Mouse (Mus musculus) layer of hippocampus, adult 18-20 months (tissue): ENCODE measurements around the gene Angptl2. TPM values are rescaled to one million over a fixed set of nuclear protein-coding genes. Genes with fewer than 3 reads are reported as not detected.
A peak's percentile ranks its signal among the peaks of the same experiment; 100 is the strongest.

Experiments used
- DNase-seq, 2 experiments: peaks; one replicate each; pipeline ENCODE4 v3.0.0; 2022; ENCODE audit warnings: low spot score in 2 of 2
- total RNA-seq, 2 experiments: library from RNA; stranded (reverse); gene quantifications; 2 replicates each; pipeline ENCODE4 v1.2.3; 2021

Gene Angptl2
- total RNA-seq, 2 experiments from 2014 or later: 0.94 to 1.5 TPM

GRCm38 (mm10) chr2:33228077-33228476 is 12.2 kb downstream of the Angptl2 start:
- DNase-seq: no peak

DNA sequence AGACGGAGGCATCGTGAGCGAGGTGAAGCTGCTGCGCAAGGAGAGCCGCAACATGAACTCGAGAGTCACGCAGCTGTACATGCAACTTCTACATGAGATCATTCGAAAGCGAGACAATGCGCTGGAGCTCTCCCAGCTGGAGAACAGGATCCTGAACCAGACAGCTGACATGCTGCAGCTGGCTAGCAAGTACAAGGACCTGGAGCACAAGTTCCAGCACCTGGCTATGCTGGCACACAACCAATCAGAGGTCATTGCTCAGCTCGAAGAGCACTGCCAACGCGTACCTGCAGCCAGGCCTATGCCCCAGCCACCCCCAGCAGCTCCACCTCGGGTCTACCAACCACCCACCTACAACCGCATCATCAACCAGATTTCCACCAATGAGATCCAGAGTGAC is 12.7 kb downstream of the Angptl2 start:
- DNase-seq: no peak

GRCm38 (mm10) chr2:33230701-33231100 is 14.8 kb downstream of the Angptl2 start:
- DNase-seq: no peak

DNA sequence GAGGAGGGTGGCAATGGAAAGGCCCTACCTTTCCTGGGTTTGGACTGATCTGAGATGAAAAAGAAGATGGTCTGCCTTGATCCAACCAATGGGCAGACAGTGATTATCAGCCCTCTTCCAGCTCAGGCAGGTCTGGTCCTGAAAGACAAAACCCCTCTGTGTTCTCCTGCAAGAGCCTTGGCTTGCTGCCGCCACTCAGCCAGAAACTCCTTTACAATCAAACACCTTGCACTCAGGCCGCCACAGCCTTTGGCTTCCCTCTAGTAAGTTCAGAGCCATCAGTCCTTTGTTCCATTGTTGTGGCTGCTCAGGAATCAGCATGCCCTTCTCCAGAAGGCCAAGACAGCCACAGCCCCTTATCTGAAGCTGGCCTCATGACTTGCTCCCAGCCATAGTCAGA is 15.9 kb downstream of the Angptl2 start:
- no peak for DNase-seq

DNA sequence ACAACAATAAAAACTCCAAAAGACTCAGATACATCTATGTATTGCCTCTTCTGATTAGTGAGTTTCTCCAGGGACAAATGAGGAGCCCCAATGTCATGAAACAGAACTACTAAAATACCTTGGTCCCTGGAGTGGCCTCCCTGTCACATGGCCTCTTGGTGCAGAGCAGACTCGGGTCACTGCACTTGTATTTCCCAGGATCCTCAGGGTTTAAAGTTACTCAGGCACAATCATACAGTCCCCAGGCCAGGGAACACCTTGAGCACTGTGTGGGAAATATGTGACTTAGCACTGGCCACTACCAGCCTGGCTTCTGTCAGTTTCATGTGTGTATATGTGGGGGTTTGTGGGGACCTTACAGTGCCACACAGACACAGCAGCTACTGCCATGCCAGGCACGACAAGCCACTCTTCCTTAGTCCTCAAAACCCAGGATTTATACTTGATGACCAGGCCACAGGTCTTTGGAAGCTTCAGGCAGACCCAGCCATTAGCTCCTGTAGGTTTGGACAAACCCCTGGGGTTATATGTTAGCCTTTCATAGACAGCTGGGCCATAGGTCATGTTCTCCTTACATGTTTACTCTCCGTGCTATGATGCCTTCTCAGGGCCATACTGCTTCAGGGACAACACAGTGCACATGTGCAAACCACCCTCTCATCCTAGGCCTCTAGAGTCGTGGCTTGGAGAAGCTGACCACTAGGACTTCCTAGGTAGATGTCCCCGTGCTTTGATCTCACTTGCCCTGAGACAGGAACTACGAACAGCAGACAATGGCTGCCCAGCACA is 17.1 kb downstream of the Angptl2 start:
- no peak for DNase-seq

GRCm38 (mm10) chr2:33233856-33234255 is 18.0 kb downstream of the Angptl2 start:
- DNase-seq: peak in 1 of 2 experiments; percentile 41

GRCm38 (mm10) chr2:33234848-33235247 is 19.0 kb downstream of the Angptl2 start:
- DNase-seq: peak in 1 of 2 experiments; percentile 35

GRCm38 (mm10) chr2:33237581-33237980 is 21.7 kb downstream of the Angptl2 start:
- DNase-seq: no peak

- no peak for DNase-seq
Measured at GRCm38 (mm10) chr2:33244880-33245279, 29.0 kb downstream of the Angptl2 start.

DNA sequence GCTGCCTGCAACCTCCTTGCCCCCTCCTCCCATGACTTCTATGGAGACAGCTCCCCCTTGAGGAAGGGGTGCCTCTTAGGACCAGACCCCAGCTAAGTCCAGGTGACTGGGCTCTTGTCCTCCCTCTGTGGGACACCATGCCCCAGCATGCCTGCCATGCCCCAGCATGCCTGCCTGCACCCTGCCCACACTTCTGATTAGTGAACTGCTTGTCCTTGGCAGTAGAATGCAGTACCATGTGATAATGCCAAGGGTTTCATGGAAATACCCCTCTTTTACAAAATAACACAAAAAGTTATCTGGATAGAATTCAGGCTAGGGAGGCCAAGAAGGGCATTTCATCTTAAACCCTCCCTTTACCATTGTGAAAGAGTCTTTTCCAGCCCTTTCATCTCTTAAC is 29.5 kb downstream of the Angptl2 start:
- DNase-seq: peak in 1 of 2 experiments; percentile 41

DNA sequence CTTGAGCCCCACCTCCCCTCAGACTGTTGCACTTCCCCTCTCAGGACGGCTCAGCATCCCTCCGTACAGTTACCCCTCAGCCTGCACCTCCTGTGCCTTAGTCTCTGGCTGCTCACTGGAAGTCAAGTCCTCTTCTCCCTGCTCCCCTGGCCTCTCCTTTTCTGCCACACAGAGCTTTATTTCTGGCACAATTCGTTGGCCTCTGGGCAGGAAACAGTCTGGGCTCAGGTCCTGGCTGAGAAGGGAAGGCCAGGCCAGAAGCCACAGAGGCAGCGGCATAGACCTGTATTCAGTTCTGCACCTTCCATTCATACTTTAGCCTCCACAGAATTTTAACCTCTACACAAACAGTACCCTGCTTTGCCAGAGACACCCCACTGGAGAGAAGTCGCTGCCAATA is 31.0 kb downstream of the Angptl2 start:
- DNase-seq: no peak

DNA sequence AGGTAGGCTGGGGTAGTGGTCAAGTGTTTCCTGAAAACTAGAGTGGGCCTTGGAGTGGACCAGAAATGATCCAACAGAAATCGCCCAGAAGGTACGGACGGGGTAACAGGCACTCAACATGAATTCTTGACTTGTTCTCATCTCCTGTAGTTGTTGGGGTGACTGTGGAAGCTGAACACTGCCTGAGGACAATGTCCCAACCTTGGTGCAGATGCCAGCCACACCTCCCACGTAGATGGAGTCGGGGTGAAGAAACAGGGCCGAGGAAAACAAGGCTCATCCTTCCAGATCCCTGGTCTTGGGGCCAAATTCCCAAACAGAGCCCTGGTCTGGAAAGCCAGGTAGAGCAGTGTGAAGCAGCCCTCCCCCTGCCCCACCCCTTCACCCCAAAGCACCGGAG is 32.7 kb downstream of the Angptl2 start:
- DNase-seq: no peak

DNA sequence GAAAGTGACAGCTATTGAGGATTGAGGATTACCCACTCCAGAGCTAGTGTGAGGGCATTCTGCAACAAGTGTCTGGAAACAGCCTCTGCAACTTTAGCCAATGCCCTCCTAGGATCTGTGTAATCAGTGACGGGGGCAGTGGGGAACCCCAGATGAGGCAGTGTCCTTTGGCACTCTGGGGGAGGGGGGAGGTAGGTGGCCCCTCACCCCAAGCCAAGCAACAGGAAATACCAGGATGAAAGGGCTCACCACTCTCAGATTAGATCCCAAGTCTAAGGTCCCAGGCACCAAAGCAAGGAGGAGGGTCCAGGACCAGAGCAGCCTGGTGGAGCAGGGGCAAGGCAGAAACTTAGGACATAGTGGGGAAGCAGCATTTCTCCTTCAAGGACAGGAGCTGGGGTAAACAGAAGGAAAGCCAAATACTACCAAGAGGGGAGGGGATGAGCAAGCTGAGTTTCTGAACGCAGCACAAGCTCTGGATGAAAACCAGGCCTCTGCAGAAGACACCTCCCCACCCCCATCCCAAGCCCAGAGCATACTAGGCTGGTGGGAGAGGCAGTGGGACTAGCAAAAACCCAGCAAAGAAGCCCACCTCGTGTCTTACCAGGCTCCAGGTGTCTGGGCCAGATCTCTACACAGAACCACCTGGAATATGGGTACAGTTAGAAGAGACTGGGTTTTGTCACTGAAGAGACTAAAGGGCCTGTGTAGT is 34.2 kb downstream of the Angptl2 start:
- no peak for DNase-seq

DNA sequence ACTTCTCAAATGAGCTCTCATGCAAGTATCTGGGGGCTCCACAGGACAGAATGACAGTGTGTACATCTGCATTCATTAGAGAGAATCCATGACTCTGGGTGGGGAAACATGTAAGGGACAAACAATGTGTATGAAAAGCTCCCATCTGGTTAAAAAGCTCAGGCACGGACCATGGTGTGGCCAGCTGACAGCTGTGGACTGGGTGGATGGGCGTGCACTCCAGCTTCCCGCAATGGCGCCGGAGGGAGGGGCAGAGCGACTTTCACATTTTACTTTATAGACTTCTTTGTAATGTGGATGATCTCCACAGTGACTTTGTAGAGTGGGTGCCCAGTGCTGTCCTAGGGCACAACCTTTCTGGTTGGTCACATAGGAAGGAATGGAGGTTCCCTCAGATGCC is 36.9 kb downstream of the Angptl2 start:
- DNase-seq: no peak

GRCm38 (mm10) chr2:33253572-33254190 is 37.8 kb downstream of the Angptl2 start:
- no peak for DNase-seq

DNA sequence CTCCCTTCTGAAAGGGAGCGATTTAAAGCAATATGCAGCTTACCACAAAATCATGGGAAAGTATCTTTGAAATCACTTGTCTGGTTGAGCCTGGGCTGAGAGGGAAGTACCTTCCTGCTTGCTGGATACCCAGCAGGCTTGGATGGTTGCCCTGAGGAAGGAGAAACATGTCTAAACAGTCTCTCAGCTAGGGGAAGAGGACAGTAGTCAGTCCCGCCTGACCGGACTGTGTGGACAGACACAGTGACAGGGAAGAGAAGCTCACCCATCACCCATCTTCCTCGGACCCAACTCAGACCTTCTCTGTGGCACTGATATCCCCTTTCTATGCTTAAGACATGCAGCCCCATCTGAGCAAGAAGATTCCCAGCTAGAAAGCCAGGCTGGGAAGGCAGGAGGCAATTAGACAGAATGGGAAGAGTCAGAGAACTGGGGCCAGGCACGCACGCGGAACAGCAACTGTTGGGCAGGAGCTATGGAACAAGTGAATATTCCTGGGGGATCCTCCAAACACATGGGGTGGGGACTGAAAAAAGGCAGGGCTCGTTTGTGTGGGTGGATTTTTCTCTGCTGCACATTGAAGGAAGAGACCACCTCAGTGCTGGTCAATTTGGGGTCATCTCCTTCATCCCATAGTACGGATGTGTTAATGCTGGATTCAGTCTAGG is 38.6 kb downstream of the Angptl2 start:
- no peak for DNase-seq

DNA sequence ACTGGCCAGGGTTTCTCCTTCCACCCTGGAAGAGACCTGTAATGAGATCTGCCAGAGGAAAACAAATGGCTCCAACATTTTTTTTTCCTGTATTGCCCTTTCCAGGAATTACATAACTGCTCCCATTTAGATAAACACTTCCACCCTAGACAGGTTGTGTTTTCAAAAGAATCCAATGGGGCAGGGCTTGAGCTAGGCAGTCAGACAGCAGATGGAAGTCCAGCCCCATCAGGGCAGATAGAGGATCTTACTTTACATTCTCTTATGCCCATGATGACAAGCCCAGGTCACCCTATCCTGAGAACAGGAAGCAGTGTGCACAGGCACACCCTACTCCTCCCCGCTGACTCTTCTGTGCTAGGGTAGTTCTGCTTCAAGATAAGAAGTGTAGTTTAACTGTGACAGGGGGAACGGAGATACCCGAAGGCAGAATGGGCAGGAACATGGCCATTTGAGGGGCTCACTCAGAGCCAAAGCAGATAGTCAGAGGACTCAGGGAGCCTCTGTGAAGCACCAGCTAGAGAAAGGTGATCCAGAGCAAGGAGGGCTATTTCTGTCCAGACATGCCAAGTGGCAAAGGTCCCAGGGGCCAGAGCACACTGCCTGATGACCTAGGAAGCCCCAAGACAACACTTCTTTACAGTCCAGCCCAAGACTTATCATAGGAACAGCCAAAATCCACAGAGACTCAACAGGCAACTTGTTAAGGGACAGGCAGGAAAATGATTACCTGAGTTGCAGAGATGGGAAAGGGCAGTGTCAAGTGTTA is 41.1 kb downstream of the Angptl2 start:
- no peak for DNase-seq

DNA sequence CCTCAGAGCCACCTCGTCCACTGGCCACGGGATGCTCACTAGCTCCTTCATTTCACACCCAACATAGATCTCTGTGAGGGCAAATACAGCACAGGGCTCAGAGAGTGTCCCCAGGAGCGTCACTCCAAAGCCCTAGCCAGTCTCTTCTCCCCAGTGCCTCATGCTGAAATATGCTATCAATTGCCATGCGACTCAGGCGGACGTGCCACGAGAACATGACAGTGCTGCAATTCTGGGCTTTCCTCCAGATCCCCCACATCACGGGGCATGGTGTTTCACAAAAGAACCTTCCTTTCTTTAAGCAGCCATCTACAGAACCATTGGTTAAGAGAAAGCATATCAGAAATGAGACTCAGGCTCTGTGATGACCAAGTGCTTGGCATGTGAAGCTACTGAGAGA is 44.9 kb downstream of the Angptl2 start:
- peak; percentile 58 to 83 for DNase-seq

GRCm38 (mm10) chr2:33261475-33261874 is 45.6 kb downstream of the Angptl2 start:
- DNase-seq: no peak

DNA sequence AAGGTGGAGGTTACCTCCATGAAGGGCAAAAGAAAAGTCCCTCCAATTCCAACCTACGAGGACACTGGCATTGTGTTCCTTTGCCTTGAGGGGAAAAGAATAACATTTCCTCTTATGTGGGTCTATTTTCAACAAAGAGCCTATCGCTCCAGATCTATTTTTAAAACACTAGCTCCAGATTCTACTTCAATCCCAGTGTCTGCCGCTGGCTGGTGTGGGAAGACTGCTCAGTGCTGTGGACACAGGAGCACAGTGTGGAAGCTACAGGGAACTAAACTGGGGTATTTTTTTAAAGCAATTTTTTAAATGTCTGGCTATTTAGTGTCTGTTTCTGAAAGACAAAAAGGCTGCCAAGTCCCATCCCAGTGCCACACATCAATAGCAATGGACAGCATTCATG is 49.9 kb downstream of the Angptl2 start:
- no peak for DNase-seq

- no peak for DNase-seq
Measured at GRCm38 (mm10) chr2:33267075-33267474, 51.2 kb downstream of the Angptl2 start.
